Mouse (Mus musculus): Measurements from ENCODE around the gene Asxl1. TPM values are rescaled to one million over a fixed set of nuclear protein-coding genes. Genes with fewer than 3 reads are reported as not detected.

Gene Asxl1
- polyA plus RNA-seq, 1 experiment from 2014 or later = 26.8 TPM

DNA sequence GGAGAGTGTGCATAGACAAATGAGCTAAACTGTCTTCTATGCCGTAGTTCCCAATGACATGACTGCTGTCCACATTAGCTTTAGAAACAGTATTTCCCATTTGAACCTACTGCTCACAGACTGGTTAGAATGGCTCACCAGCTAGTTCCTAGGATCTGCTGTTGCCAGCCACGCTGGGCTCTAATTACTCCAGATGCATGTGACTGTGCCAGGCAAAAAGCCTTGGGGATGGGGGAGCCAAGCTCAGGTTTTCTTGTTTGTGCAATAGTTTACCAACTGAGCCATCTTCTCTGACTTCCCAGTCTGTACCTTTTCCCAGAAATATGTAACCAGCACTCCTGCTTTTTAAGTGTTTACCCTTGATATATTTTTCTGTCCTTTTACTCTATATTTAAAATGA is 29.8 kb downstream of the Asxl1 start:
- Histone ChIP-seq H3K4me3 (replicated peaks) (no peak overlapping the region), H3K4me2 (no peak overlapping the region), H3K27ac (no peak overlapping the region), H3K36me3 (peaks cover 36% of the 10 kb centered on the region), H3K27me3 (no peaks in the 10 kb centered on the region), H3K9me3 (no peaks in the 10 kb centered on the region), H3K9ac (replicated peaks) (no peak overlapping the region), H3K4me1 (replicated peaks) (no peaks in the 10 kb centered on the region)
- no peak for ATAC-seq (ENCODE audit: insufficient number of reproducible peaks, insufficient read depth, low FRiP score, low TSS enrichment, low read depth)
- 77% methylated on average over 2 of the region's 2 CpGs for WGBS

- peaks cover 69% of the 10 kb centered on the region for H3K36me3 ChIP-seq
- H3K4me1 ChIP-seq (replicated peaks) = no peaks in the 10 kb centered on the region
- no peak overlapping the region for H3K4me3 ChIP-seq (replicated peaks)
- no peaks in the 10 kb centered on the region for H3K9me3 ChIP-seq
- H3K9ac ChIP-seq (replicated peaks) = no peak overlapping the region
- no peak overlapping the region for H3K27ac ChIP-seq
- no peak for ATAC-seq (ENCODE audit: insufficient number of reproducible peaks, insufficient read depth, low FRiP score, low TSS enrichment, low read depth)
- no peak overlapping the region for H3K4me2 ChIP-seq
- WGBS = 92% methylated on average over 1 of the region's 1 CpGs
- H3K27me3 ChIP-seq = no peaks in the 10 kb centered on the region
Observed at GRCm38 (mm10) chr2:153380479-153380878, 34.9 kb downstream of the Asxl1 start.

DNA sequence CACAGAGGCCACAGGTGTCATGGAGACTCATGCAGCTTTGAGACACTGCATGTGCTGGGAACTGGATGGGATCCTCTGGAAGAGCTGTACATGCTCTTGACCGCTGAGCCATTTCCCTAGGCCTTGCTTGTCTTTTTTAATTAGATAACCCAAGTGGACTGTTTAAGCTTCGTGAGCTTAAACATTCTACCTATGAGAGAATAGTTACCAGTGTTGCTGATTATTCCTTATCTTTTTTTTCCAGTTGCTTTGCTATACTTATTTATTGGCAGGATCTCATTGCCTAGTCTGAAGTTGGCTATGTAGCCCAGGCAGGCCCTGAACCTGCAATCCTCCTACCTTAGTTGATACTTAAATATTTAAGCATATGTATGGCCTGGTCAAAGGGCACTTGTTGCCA is 44.2 kb downstream of the Asxl1 start:
- H3K9ac ChIP-seq (replicated peaks) = no peak overlapping the region
- H3K27me3 ChIP-seq = no peaks in the 10 kb centered on the region
- H3K36me3 ChIP-seq = peaks cover 77% of the 10 kb centered on the region
- no peak overlapping the region for H3K4me2 ChIP-seq
- ATAC-seq (ENCODE audit: insufficient number of reproducible peaks, insufficient read depth, low FRiP score, low TSS enrichment, low read depth) = no peak
- H3K4me1 ChIP-seq (replicated peaks) = no peaks in the 10 kb centered on the region
- no peak overlapping the region for H3K4me3 ChIP-seq (replicated peaks)
- no peak overlapping the region for H3K27ac ChIP-seq
- WGBS = 96% methylated on average over 2 of the region's 2 CpGs
- H3K9me3 ChIP-seq = peaks cover 4% of the 10 kb centered on the region; the same call in 1 of the 2 replicates

GRCm38 (mm10) chr2:153393045-153393444 is 47.4 kb downstream of the Asxl1 start:
- Histone ChIP-seq H3K4me2 (no peak overlapping the region), H3K27ac (no peak overlapping the region), H3K9me3 (peaks cover 4% of the 10 kb centered on the region; the same call in 1 of the 2 replicates), H3K36me3 (peaks cover 84% of the 10 kb centered on the region), H3K4me3 (replicated peaks) (no peak overlapping the region), H3K4me1 (replicated peaks) (no peaks in the 10 kb centered on the region), H3K9ac (replicated peaks) (no peak overlapping the region), H3K27me3 (no peaks in the 10 kb centered on the region)
- no peak for ATAC-seq (ENCODE audit: insufficient number of reproducible peaks, insufficient read depth, low FRiP score, low TSS enrichment, low read depth)
- 97% methylated on average over 10 of the region's 10 CpGs for WGBS

DNA sequence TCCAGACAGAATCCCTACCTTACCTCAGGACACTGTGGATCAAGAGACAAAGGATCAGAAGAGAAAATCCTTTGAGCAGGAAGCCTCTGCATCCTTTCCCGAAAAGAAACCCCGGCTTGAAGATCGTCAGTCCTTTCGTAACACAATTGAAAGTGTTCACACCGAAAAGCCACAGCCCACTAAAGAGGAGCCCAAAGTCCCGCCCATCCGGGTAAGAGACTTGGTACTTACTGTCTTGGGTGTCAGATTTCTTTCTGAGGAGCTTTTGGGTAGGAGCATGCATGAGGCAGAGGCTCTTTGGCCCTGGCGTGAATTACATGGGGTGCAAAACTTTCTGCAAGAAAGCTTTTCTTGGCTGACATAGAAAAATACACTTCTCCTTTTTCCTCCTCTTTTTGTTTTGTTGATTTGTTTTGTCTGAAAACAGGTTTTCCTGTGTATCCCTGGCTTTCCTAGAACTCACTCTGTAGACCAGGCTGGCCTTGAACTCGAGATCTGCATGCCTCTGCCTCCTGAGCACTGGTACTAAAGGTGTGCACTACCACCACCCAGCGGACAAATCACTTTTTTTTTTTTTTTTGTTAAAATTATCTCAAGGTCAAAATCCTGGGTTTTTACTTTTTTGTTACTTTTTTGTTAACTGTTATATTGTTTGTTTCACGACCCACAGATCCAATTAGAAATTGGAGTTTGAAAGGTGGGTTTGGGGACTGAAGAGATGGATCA is 52.3 kb downstream of the Asxl1 start:
- 88% methylated on average over 11 of the region's 11 CpGs for WGBS

DNA sequence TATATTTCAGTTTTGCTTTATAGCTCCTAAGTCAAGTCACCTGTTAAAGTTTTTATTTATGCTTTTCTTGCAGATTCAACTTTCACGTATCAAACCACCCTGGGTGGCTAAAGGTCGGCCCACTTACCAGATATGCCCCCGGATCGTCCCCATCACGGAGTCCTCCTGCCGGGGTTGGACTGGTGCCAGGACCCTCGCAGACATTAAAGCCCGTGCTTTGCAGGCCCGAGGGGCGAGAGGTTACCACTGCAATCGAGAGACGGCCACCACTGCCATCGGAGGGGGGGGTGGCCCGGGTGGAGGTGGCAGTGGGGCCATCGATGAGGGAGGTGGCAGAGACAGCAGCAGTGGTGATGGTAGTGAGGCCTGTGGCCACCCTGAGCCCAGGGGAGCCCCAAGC is 53.5 kb downstream of the Asxl1 start:
- Histone ChIP-seq H3K4me1 (replicated peaks) (no peaks in the 10 kb centered on the region), H3K4me3 (replicated peaks) (no peak overlapping the region), H3K9ac (replicated peaks) (no peak overlapping the region), H3K9me3 (no peaks in the 10 kb centered on the region), H3K4me2 (no peak overlapping the region), H3K36me3 (peaks cover 91% of the 10 kb centered on the region), H3K27ac (no peak overlapping the region), H3K27me3 (no peaks in the 10 kb centered on the region)
- 89% methylated on average over 15 of the region's 15 CpGs for WGBS
- no peak for ATAC-seq (ENCODE audit: insufficient number of reproducible peaks, insufficient read depth, low FRiP score, low TSS enrichment, low read depth)

More for the DNA sequence above, 52.3 kb downstream of the Asxl1 start:
- H3K4me1 ChIP-seq (replicated peaks) = no peaks in the 10 kb centered on the region
- no peak overlapping the region for H3K4me2 ChIP-seq
- H3K27me3 ChIP-seq = no peaks in the 10 kb centered on the region
- ATAC-seq (ENCODE audit: insufficient number of reproducible peaks, insufficient read depth, low FRiP score, low TSS enrichment, low read depth) = no peak
- H3K9ac ChIP-seq (replicated peaks) = no peak overlapping the region
- peaks cover 98% of the 10 kb centered on the region for H3K36me3 ChIP-seq
- no peak overlapping the region for H3K4me3 ChIP-seq (replicated peaks)
- peaks cover 4% of the 10 kb centered on the region; the same call in 1 of the 2 replicates for H3K9me3 ChIP-seq
- no peak overlapping the region for H3K27ac ChIP-seq

DNA sequence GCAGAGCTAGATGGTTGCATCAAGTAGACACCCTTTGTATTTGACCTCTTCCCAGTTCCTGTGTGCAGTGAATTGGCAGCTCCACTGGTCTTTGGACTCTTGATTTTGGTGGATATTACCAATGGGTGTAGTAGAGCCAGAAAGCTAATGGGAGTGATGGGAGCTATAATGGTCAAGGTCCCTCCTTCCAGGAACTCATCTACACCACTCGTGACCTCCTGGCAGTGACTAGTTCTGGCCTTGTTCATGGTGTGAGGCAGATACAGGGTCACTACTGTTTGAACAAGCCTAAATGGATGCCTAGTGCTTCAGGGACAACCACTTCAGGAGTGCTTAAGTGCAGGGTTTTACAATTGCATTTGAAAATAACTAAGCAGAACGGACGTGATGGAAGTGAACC is 58.4 kb downstream of the Asxl1 start:
- H3K9me3 ChIP-seq = no peaks in the 10 kb centered on the region
- no peak overlapping the region for H3K27ac ChIP-seq
- no peak overlapping the region for H3K4me3 ChIP-seq (replicated peaks)
- H3K36me3 ChIP-seq = peaks cover 68% of the 10 kb centered on the region
- H3K27me3 ChIP-seq = no peaks in the 10 kb centered on the region
- no peak overlapping the region for H3K9ac ChIP-seq (replicated peaks)
- ATAC-seq (ENCODE audit: insufficient number of reproducible peaks, insufficient read depth, low FRiP score, low TSS enrichment, low read depth) = no peak
- 87% methylated on average over 3 of the region's 3 CpGs for WGBS
- no peak overlapping the region for H3K4me2 ChIP-seq
- no peaks in the 10 kb centered on the region for H3K4me1 ChIP-seq (replicated peaks)

GRCm38 (mm10) chr2:153404882-153405281 is 59.3 kb downstream of the Asxl1 start:
- Histone ChIP-seq H3K4me2 (no peak overlapping the region), H3K27ac (no peak overlapping the region), H3K9me3 (no peaks in the 10 kb centered on the region), H3K4me1 (replicated peaks) (no peaks in the 10 kb centered on the region), H3K9ac (replicated peaks) (no peak overlapping the region), H3K36me3 (peaks cover 67% of the 10 kb centered on the region), H3K4me3 (replicated peaks) (no peak overlapping the region), H3K27me3 (no peaks in the 10 kb centered on the region)
- ATAC-seq (ENCODE audit: insufficient number of reproducible peaks, insufficient read depth, low FRiP score, low TSS enrichment, low read depth) = no peak; the same call in 1 of the 2 replicates
- WGBS = 85% methylated on average over 3 of the region's 3 CpGs

DNA sequence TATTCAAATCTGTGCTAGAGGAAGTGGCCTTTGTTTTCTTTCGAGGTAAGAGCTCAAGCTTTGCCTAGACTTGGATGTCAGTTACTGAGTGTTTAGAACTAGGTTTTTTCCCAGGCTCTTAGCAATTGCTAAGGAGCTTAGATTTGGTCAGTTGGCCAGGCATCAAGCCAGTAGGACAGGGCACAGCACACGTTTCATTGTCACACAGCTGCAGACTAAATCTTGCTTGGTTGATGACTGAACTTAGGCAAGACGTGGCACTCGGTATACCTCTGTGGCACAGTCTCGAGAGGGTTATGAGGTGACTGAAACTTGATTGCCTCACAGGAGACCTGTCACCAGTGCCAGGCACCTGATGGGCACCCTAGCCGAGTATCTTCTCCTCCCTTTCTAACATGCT is 61.3 kb downstream of the Asxl1 start:
- Histone ChIP-seq H3K27ac (no peak overlapping the region), H3K9me3 (no peaks in the 10 kb centered on the region), H3K9ac (replicated peaks) (no peak overlapping the region), H3K4me1 (replicated peaks) (no peaks in the 10 kb centered on the region), H3K27me3 (no peaks in the 10 kb centered on the region), H3K36me3 (peaks cover 67% of the 10 kb centered on the region), H3K4me2 (no peak overlapping the region), H3K4me3 (replicated peaks) (no peak overlapping the region)
- no peak for ATAC-seq (ENCODE audit: insufficient number of reproducible peaks, insufficient read depth, low FRiP score, low TSS enrichment, low read depth)
- whole genome bisulfite sequencing = 84% methylated on average over 6 of the region's 6 CpGs

GRCm38 (mm10) chr2:153408971-153409370 is 63.3 kb downstream of the Asxl1 start:
- Histone ChIP-seq H3K36me3 (peaks cover 75% of the 10 kb centered on the region), H3K27ac (no peak overlapping the region), H3K9me3 (no peaks in the 10 kb centered on the region), H3K4me3 (replicated peaks) (no peak overlapping the region), H3K9ac (replicated peaks) (no peak overlapping the region), H3K4me2 (no peak overlapping the region), H3K27me3 (no peaks in the 10 kb centered on the region), H3K4me1 (replicated peaks) (no peaks in the 10 kb centered on the region)
- ATAC-seq (ENCODE audit: insufficient number of reproducible peaks, insufficient read depth, low FRiP score, low TSS enrichment, low read depth) = no peak
- 84% methylated on average over 3 of the region's 3 CpGs for WGBS

GRCm38 (mm10) chr2:153411557-153411956 is 65.9 kb downstream of the Asxl1 start:
- WGBS = 81% methylated on average over 9 of the region's 9 CpGs
- H3K4me1 ChIP-seq (replicated peaks) = no peaks in the 10 kb centered on the region
- no peak overlapping the region for H3K9ac ChIP-seq (replicated peaks)
- no peaks in the 10 kb centered on the region for H3K27me3 ChIP-seq
- no peak for ATAC-seq (ENCODE audit: insufficient number of reproducible peaks, insufficient read depth, low FRiP score, low TSS enrichment, low read depth)
- H3K4me3 ChIP-seq (replicated peaks) = no peak overlapping the region
- H3K4me2 ChIP-seq = no peak overlapping the region
- no peaks in the 10 kb centered on the region for H3K9me3 ChIP-seq
- peaks cover 83% of the 10 kb centered on the region for H3K36me3 ChIP-seq
- no peak overlapping the region for H3K27ac ChIP-seq

DNA sequence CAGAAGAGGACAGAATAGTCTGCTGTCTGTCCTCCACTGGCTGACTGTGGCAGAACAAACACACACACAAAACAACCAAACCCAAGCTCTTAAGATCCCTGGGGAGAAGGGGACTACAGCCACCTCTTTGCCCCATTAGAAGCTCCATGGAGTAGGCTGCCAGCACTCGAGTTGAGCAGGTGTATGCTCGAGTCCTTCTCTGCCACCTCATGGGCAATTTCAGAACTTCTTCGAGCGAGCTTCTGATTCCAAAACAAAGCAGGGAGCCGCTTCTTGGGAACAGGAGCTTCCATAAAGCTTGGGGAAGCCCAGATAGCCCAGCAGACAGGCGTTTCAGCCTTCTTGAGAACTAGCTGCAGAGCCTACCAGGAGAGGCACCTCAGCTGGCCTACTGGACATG is 66.9 kb downstream of the Asxl1 start:
- Histone ChIP-seq H3K36me3 (peaks cover 85% of the 10 kb centered on the region), H3K4me3 (replicated peaks) (no peak overlapping the region), H3K4me1 (replicated peaks) (no peaks in the 10 kb centered on the region), H3K4me2 (no peak overlapping the region), H3K9me3 (no peaks in the 10 kb centered on the region), H3K27ac (no peak overlapping the region), H3K9ac (replicated peaks) (no peak overlapping the region), H3K27me3 (no peaks in the 10 kb centered on the region)
- WGBS = 71% methylated on average over 6 of the region's 6 CpGs
- no peak for ATAC-seq (ENCODE audit: insufficient number of reproducible peaks, insufficient read depth, low FRiP score, low TSS enrichment, low read depth)

Data from limb, embryonic 12.5 days (tissue).